Mouse (Mus musculus): ENCODE measurements around the gene Ust. TPM values are rescaled to one million over a fixed set of nuclear protein-coding genes. Genes with fewer than 3 reads are reported as not detected.
A peak's percentile ranks its signal among the peaks of the same experiment; 100 is the strongest.

The Ust gene
- polyA plus RNA-seq, 1 experiment from 2014 or later: 5.9 TPM

GRCm38 (mm10) chr10:8468651-8469386 lies 49.8 kb downstream of the Ust start:
- no peak for DNase-seq (ENCODE audit: low spot score)
- 77% methylated on average over 5 of the region's 5 CpGs for WGBS

GRCm38 (mm10) chr10:8465918-8466317 lies 52.7 kb downstream of the Ust start:
- Histone ChIP-seq H3K27me3 (ENCODE audit: control insufficient read depth, insufficient read depth, low read length) (no peaks in the 10 kb centered on the region), H3K36me3 (ENCODE audit: control insufficient read depth, insufficient read depth, low read length) (no peaks in the 10 kb centered on the region), H3K4me1 (ENCODE audit: control insufficient read depth, insufficient read depth, low read length) (peaks cover 4% of the 10 kb centered on the region; the same call in 1 of the 2 replicates), H3K27ac (replicated peaks; ENCODE audit: low read depth, low read length) (no peak overlapping the region), H3K4me2 (ENCODE audit: low read depth, severe bottlenecking) (no peak overlapping the region), H3K9me3 (ENCODE audit: control insufficient read depth, low read length) (no peaks in the 10 kb centered on the region), H3K9ac (ENCODE audit: low read length) (no peak overlapping the region), H3K4me3 (ENCODE audit: low read depth, low read length) (no peak overlapping the region)
- DNase-seq (ENCODE audit: low spot score) (no peak), ATAC-seq (ENCODE audit: insufficient number of reproducible peaks, low FRiP score, low TSS enrichment, low read depth) (no peak)
- 87% methylated on average over 3 of the region's 3 CpGs for WGBS

More at GRCm38 (mm10) chr10:8468651-8469386, 49.8 kb downstream of the Ust start:
- ATAC-seq (ENCODE audit: insufficient number of reproducible peaks, low FRiP score, low TSS enrichment, low read depth): no peak
- Histone ChIP-seq H3K4me2 (ENCODE audit: low read depth, severe bottlenecking) (no peak overlapping the region), H3K4me3 (ENCODE audit: low read depth, low read length) (no peak overlapping the region), H3K36me3 (ENCODE audit: control insufficient read depth, insufficient read depth, low read length) (no peaks in the 10 kb centered on the region), H3K27me3 (ENCODE audit: control insufficient read depth, insufficient read depth, low read length) (no peaks in the 10 kb centered on the region), H3K4me1 (ENCODE audit: control insufficient read depth, insufficient read depth, low read length) (peaks cover 4% of the 10 kb centered on the region; the same call in 1 of the 2 replicates), H3K9me3 (ENCODE audit: control insufficient read depth, low read length) (no peaks in the 10 kb centered on the region), H3K9ac (ENCODE audit: low read length) (no peak overlapping the region), H3K27ac (replicated peaks; ENCODE audit: low read depth, low read length) (no peak overlapping the region)

DNA sequence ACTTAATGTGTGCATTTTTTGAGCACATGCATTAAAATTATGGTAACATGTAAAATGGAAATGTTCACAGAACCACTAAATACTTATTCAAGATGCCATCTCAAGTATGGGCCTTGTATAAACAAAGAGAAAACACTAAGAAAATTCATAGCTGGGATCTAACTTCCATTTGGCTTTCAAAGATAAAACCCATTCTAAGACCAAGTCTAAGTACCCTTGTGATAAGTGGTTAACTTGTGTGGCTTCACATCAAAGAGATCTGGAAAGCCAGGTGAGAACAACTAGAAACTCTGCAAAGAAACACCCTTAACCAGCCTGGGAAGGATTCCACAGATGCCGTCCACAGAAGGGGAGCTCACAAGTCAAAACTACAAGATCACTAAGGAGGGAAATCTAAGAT lies 53.4 kb downstream of the Ust start:
- 96% methylated on average over 1 of the region's 1 CpGs for whole genome bisulfite sequencing
- DNase-seq (ENCODE audit: low spot score) (no peak), ATAC-seq (ENCODE audit: insufficient number of reproducible peaks, low FRiP score, low TSS enrichment, low read depth) (no peak)
- Histone ChIP-seq H3K27me3 (ENCODE audit: control insufficient read depth, insufficient read depth, low read length) (no peaks in the 10 kb centered on the region), H3K36me3 (ENCODE audit: control insufficient read depth, insufficient read depth, low read length) (no peaks in the 10 kb centered on the region), H3K4me3 (ENCODE audit: low read depth, low read length) (no peak overlapping the region), H3K9me3 (ENCODE audit: control insufficient read depth, low read length) (no peaks in the 10 kb centered on the region), H3K9ac (ENCODE audit: low read length) (no peak overlapping the region), H3K27ac (replicated peaks; ENCODE audit: low read depth, low read length) (no peak overlapping the region), H3K4me2 (ENCODE audit: low read depth, severe bottlenecking) (no peak overlapping the region), H3K4me1 (ENCODE audit: control insufficient read depth, insufficient read depth, low read length) (peaks cover 4% of the 10 kb centered on the region; the same call in 1 of the 2 replicates)

DNA sequence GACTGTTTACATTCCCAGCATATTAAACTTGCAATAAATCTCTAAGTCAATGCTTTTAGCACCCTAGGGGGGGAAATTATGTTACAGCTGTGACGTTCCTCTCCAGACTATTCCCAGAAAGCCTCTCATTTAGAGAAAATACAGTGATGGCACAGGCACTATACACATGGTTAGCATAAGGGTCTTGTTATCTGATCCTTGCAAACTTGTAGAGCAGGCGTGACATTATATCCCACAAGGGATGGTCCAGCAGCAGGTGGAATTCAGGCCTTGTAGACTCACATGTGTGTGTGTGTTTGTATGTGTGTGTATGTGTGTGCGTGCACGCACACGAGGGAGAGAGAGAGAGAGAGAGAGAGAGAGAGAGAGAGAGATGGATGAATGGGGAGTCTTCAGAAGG lies 57.3 kb downstream of the Ust start:
- H3K27me3 ChIP-seq (ENCODE audit: control insufficient read depth, insufficient read depth, low read length): no peaks in the 10 kb centered on the region
- DNase-seq (ENCODE audit: low spot score): no peak
- no peak overlapping the region for H3K27ac ChIP-seq (replicated peaks; ENCODE audit: low read depth, low read length)
- H3K4me1 ChIP-seq (ENCODE audit: control insufficient read depth, insufficient read depth, low read length): no peaks in the 10 kb centered on the region
- WGBS: 72% methylated on average over 5 of the region's 5 CpGs
- H3K9me3 ChIP-seq (ENCODE audit: control insufficient read depth, low read length): no peaks in the 10 kb centered on the region
- no peaks in the 10 kb centered on the region for H3K36me3 ChIP-seq (ENCODE audit: control insufficient read depth, insufficient read depth, low read length)
- no peak overlapping the region for H3K4me3 ChIP-seq (ENCODE audit: low read depth, low read length)
- no peak for ATAC-seq (ENCODE audit: insufficient number of reproducible peaks, low FRiP score, low TSS enrichment, low read depth)
- H3K4me2 ChIP-seq (ENCODE audit: low read depth, severe bottlenecking): no peak overlapping the region
- H3K9ac ChIP-seq (ENCODE audit: low read length): no peak overlapping the region

GRCm38 (mm10) chr10:8454711-8455110 lies 63.9 kb downstream of the Ust start:
- H3K9ac ChIP-seq (ENCODE audit: low read length): no peak overlapping the region
- H3K4me2 ChIP-seq (ENCODE audit: low read depth, severe bottlenecking): no peak overlapping the region
- no peak for DNase-seq (ENCODE audit: low spot score)
- no peaks in the 10 kb centered on the region; the same call in 1 of the 2 replicates for H3K36me3 ChIP-seq (ENCODE audit: control insufficient read depth, insufficient read depth, low read length)
- ATAC-seq (ENCODE audit: insufficient number of reproducible peaks, low FRiP score, low TSS enrichment, low read depth): no peak
- peaks cover 4% of the 10 kb centered on the region; the same call in 1 of the 2 replicates for H3K9me3 ChIP-seq (ENCODE audit: control insufficient read depth, low read length)
- H3K27me3 ChIP-seq (ENCODE audit: control insufficient read depth, insufficient read depth, low read length): no peaks in the 10 kb centered on the region
- H3K27ac ChIP-seq (replicated peaks; ENCODE audit: low read depth, low read length): no peak overlapping the region
- H3K4me1 ChIP-seq (ENCODE audit: control insufficient read depth, insufficient read depth, low read length): no peaks in the 10 kb centered on the region
- 41% methylated on average over 1 of the region's 1 CpGs for WGBS
- H3K4me3 ChIP-seq (ENCODE audit: low read depth, low read length): no peak overlapping the region

DNA sequence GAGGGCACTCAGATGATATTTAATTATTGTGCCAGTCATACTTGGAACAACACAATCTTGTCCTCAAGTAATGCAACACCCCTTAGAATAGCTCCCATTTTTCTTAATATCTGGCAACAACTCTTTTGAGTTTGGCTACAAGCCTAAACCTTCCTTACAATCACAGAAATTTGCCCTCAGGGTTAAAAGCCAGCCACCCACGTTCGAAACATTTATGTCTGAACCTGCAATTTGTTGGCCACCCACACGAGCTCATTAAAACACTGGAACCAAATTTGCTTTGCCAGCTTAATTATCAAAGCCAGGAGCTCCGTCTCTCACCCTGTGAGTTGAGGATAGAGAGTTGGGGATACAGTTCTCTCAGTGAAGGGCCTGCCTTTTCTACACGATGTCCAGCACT lies 70.9 kb downstream of the Ust start:
- 21% methylated on average over 5 of the region's 5 CpGs for WGBS
- DNase-seq (ENCODE audit: low spot score): no peak
- Histone ChIP-seq H3K9ac (ENCODE audit: low read length) (no peak overlapping the region), H3K27ac (replicated peaks; ENCODE audit: low read depth, low read length) (no peak overlapping the region), H3K4me2 (ENCODE audit: low read depth, severe bottlenecking) (no peak overlapping the region), H3K4me3 (ENCODE audit: low read depth, low read length) (no peak overlapping the region), H3K9me3 (ENCODE audit: control insufficient read depth, low read length) (no peaks in the 10 kb centered on the region), H3K27me3 (ENCODE audit: control insufficient read depth, insufficient read depth, low read length) (no peaks in the 10 kb centered on the region), H3K4me1 (ENCODE audit: control insufficient read depth, insufficient read depth, low read length) (peaks cover 3% of the 10 kb centered on the region; the same call in 1 of the 2 replicates), H3K36me3 (ENCODE audit: control insufficient read depth, insufficient read depth, low read length) (no peaks in the 10 kb centered on the region)
- no peak for ATAC-seq (ENCODE audit: insufficient number of reproducible peaks, low FRiP score, low TSS enrichment, low read depth)

GRCm38 (mm10) chr10:8446972-8447371 lies 71.7 kb downstream of the Ust start:
- 43% methylated on average over 4 of the region's 4 CpGs for WGBS
- Histone ChIP-seq H3K4me3 (ENCODE audit: low read depth, low read length) (no peak overlapping the region), H3K9ac (ENCODE audit: low read length) (no peak overlapping the region), H3K4me2 (ENCODE audit: low read depth, severe bottlenecking) (no peak overlapping the region), H3K27ac (replicated peaks; ENCODE audit: low read depth, low read length) (no peak overlapping the region), H3K36me3 (ENCODE audit: control insufficient read depth, insufficient read depth, low read length) (no peaks in the 10 kb centered on the region), H3K9me3 (ENCODE audit: control insufficient read depth, low read length) (no peaks in the 10 kb centered on the region), H3K27me3 (ENCODE audit: control insufficient read depth, insufficient read depth, low read length) (no peaks in the 10 kb centered on the region), H3K4me1 (ENCODE audit: control insufficient read depth, insufficient read depth, low read length) (peaks cover 3% of the 10 kb centered on the region; the same call in 1 of the 2 replicates)
- DNase-seq (ENCODE audit: low spot score) (no peak), ATAC-seq (ENCODE audit: insufficient number of reproducible peaks, low FRiP score, low TSS enrichment, low read depth) (no peak)

DNA sequence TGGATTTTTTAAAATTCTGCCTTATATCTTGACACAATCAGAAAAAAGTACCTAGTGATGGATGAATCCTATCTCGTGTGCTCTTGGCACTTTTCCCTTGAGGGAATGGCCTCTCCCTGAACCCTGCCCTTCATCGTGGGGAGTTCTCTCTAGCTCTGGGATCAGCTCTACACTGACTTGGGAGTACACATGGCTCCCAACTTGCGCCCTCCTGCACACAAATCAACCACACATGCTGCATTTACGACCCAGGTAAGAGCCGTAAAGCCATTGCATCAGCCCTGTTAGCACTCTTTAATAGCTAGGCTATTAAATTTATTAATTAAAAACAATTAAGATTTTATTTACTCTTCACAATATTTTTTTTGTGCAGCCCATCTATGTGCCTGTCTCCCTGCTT lies 74.6 kb downstream of the Ust start:
- DNase-seq (ENCODE audit: low spot score): peak; percentile 45

More for the DNA sequence above, 74.6 kb downstream of the Ust start:
- H3K4me1 ChIP-seq (ENCODE audit: control insufficient read depth, insufficient read depth, low read length): peaks cover 3% of the 10 kb centered on the region; the same call in 1 of the 2 replicates
- H3K9me3 ChIP-seq (ENCODE audit: control insufficient read depth, low read length): no peaks in the 10 kb centered on the region
- no peak overlapping the region for H3K9ac ChIP-seq (ENCODE audit: low read length)
- no peaks in the 10 kb centered on the region for H3K27me3 ChIP-seq (ENCODE audit: control insufficient read depth, insufficient read depth, low read length)
- H3K27ac ChIP-seq (replicated peaks; ENCODE audit: low read depth, low read length): no peak overlapping the region
- H3K4me2 ChIP-seq (ENCODE audit: low read depth, severe bottlenecking): no peak overlapping the region
- no peaks in the 10 kb centered on the region for H3K36me3 ChIP-seq (ENCODE audit: control insufficient read depth, insufficient read depth, low read length)
- ATAC-seq (ENCODE audit: insufficient number of reproducible peaks, low FRiP score, low TSS enrichment, low read depth): peak; percentile 73
- H3K4me3 ChIP-seq (ENCODE audit: low read depth, low read length): no peak overlapping the region
- 13% methylated on average over 5 of the region's 5 CpGs for WGBS

Data from limb, embryonic 11.5 days (tissue).